Mouse (Mus musculus): ENCODE data around the gene Ccdc96. TPM values are rescaled to one million over a fixed set of nuclear protein-coding genes. Genes with fewer than 3 reads are reported as not detected.

The Ccdc96 gene
- 3.0 and 3.2 TPM in 2 replicates for polyA plus RNA-seq (2015; fragmentation: Nextera tagmentation; extraction: Ambion mirVana)

- ATAC-seq (replicated peaks) = peak; percentile 99
- peaks cover 39% of the 10 kb centered on the region for H3K4me1 ChIP-seq
- under 1% methylated on average over 87 of the region's 97 CpGs for whole genome bisulfite sequencing
Observed at GRCm38 (mm10) chr5:36484171-36484990, at the start of gene Ccdc96, which contains the start of gene Tada2b. TSS of gene Ccdc96 (plus strand) at chr5:36484588. TSS of gene Tada2b (minus strand) at chr5:36484285.

GRCm38 (mm10) chr5:36436858-36437257 lies 47.5 kb upstream of the Ccdc96 start:
- H3K27ac ChIP-seq (replicated peaks) = no peak overlapping the region
- H3K27me3 ChIP-seq = no peaks in the 10 kb centered on the region
- no peaks in the 10 kb centered on the region for H3K36me3 ChIP-seq
- H3K4me2 ChIP-seq (replicated peaks) = no peak overlapping the region
- WGBS = 85% methylated on average over 4 of the region's 4 CpGs
- peaks cover 11% of the 10 kb centered on the region for H3K4me1 ChIP-seq
- no peak for ATAC-seq (replicated peaks)
- H3K9ac ChIP-seq (replicated peaks) = no peak overlapping the region
- no peak overlapping the region for H3K4me3 ChIP-seq
- no peaks in the 10 kb centered on the region for H3K9me3 ChIP-seq

More at GRCm38 (mm10) chr5:36484171-36484990, at the start of gene Ccdc96, which contains the start of gene Tada2b:
- H3K9me3 ChIP-seq = no peaks in the 10 kb centered on the region
- H3K4me3 ChIP-seq = peak within 1 kb of the TSS; percentile 96
- H3K27me3 ChIP-seq = no peaks in the 10 kb centered on the region
- peak within 1 kb of the TSS; percentile 97 for H3K4me2 ChIP-seq (replicated peaks)
- peak within 1 kb of the TSS; percentile 78 for H3K27ac ChIP-seq (replicated peaks)
- peak within 1 kb of the TSS; percentile 96 for H3K9ac ChIP-seq (replicated peaks)
- no peaks in the 10 kb centered on the region for H3K36me3 ChIP-seq

GRCm38 (mm10) chr5:36440741-36441140 lies 43.6 kb upstream of the Ccdc96 start:
- Histone ChIP-seq H3K27me3 (no peaks in the 10 kb centered on the region), H3K27ac (replicated peaks) (no peak overlapping the region), H3K4me2 (replicated peaks) (no peak overlapping the region), H3K9ac (replicated peaks) (no peak overlapping the region), H3K4me1 (peaks cover 12% of the 10 kb centered on the region), H3K4me3 (no peak overlapping the region), H3K9me3 (no peaks in the 10 kb centered on the region), H3K36me3 (no peaks in the 10 kb centered on the region)
- 57% methylated on average over 3 of the region's 3 CpGs for WGBS
- ATAC-seq (replicated peaks) = no peak

GRCm38 (mm10) chr5:36444611-36445010 lies 39.8 kb upstream of the Ccdc96 start:
- Histone ChIP-seq H3K4me2 (replicated peaks) (no peak overlapping the region), H3K9ac (replicated peaks) (no peak overlapping the region), H3K36me3 (no peaks in the 10 kb centered on the region), H3K4me1 (peaks cover 12% of the 10 kb centered on the region), H3K4me3 (no peak overlapping the region), H3K9me3 (no peaks in the 10 kb centered on the region), H3K27me3 (no peaks in the 10 kb centered on the region), H3K27ac (replicated peaks) (peak overlapping the region; percentile 31; the same call in 1 of the 2 replicates)
- WGBS = 62% methylated on average over 4 of the region's 4 CpGs
- no peak for ATAC-seq (replicated peaks)

- Histone ChIP-seq H3K4me3 (no peak overlapping the region), H3K9me3 (no peaks in the 10 kb centered on the region), H3K27ac (replicated peaks) (peak overlapping the region; percentile 31; the same call in 1 of the 2 replicates), H3K4me2 (replicated peaks) (no peak overlapping the region), H3K4me1 (peaks cover 12% of the 10 kb centered on the region), H3K27me3 (no peaks in the 10 kb centered on the region), H3K9ac (replicated peaks) (no peak overlapping the region), H3K36me3 (no peaks in the 10 kb centered on the region)
- no peak for ATAC-seq (replicated peaks)
- WGBS = 29% methylated on average over 8 of the region's 8 CpGs
Observed at GRCm38 (mm10) chr5:36445028-36445427, 39.4 kb upstream of the Ccdc96 start.

GRCm38 (mm10) chr5:36446166-36446890 lies 38.1 kb upstream of the Ccdc96 start:
- no peaks in the 10 kb centered on the region for H3K36me3 ChIP-seq
- no peak overlapping the region for H3K9ac ChIP-seq (replicated peaks)
- H3K27ac ChIP-seq (replicated peaks) = no peak overlapping the region
- no peak overlapping the region for H3K4me3 ChIP-seq
- WGBS = 42% methylated on average over 9 of the region's 9 CpGs
- H3K9me3 ChIP-seq = no peaks in the 10 kb centered on the region
- H3K4me1 ChIP-seq = peaks cover 12% of the 10 kb centered on the region
- no peak overlapping the region for H3K4me2 ChIP-seq (replicated peaks)
- ATAC-seq (replicated peaks) = no peak
- H3K27me3 ChIP-seq = no peaks in the 10 kb centered on the region

- 93% methylated on average over 12 of the region's 12 CpGs for WGBS
Observed at GRCm38 (mm10) chr5:36447872-36448271, 36.5 kb upstream of the Ccdc96 start.

GRCm38 (mm10) chr5:36449710-36450358 lies 34.6 kb upstream of the Ccdc96 start:
- Histone ChIP-seq H3K4me1 (peaks cover 9% of the 10 kb centered on the region), H3K9me3 (no peaks in the 10 kb centered on the region)

More at GRCm38 (mm10) chr5:36447872-36448271, 36.5 kb upstream of the Ccdc96 start:
- Histone ChIP-seq H3K27ac (replicated peaks) (no peak overlapping the region), H3K9ac (replicated peaks) (no peak overlapping the region), H3K36me3 (no peaks in the 10 kb centered on the region), H3K4me3 (no peak overlapping the region), H3K27me3 (no peaks in the 10 kb centered on the region), H3K9me3 (no peaks in the 10 kb centered on the region), H3K4me2 (replicated peaks) (no peak overlapping the region), H3K4me1 (peaks cover 12% of the 10 kb centered on the region)
- ATAC-seq (replicated peaks) = no peak

GRCm38 (mm10) chr5:36451119-36451518 lies 33.3 kb upstream of the Ccdc96 start:
- Histone ChIP-seq H3K27me3 (no peaks in the 10 kb centered on the region), H3K4me1 (no peaks in the 10 kb centered on the region), H3K9me3 (no peaks in the 10 kb centered on the region), H3K9ac (replicated peaks) (no peak overlapping the region), H3K36me3 (no peaks in the 10 kb centered on the region), H3K4me3 (no peak overlapping the region), H3K27ac (replicated peaks) (no peak overlapping the region), H3K4me2 (replicated peaks) (no peak overlapping the region)
- no peak for ATAC-seq (replicated peaks)
- 19% methylated on average over 10 of the region's 10 CpGs for WGBS

More at GRCm38 (mm10) chr5:36449710-36450358, 34.6 kb upstream of the Ccdc96 start:
- no peaks in the 10 kb centered on the region for H3K36me3 ChIP-seq
- H3K4me3 ChIP-seq = no peak overlapping the region
- no peak for ATAC-seq (replicated peaks)
- H3K4me2 ChIP-seq (replicated peaks) = no peak overlapping the region
- H3K9ac ChIP-seq (replicated peaks) = no peak overlapping the region
- no peaks in the 10 kb centered on the region for H3K27me3 ChIP-seq
- no peak overlapping the region for H3K27ac ChIP-seq (replicated peaks)
- 80% methylated on average over 6 of the region's 6 CpGs for WGBS

GRCm38 (mm10) chr5:36451872-36452389 lies 32.5 kb upstream of the Ccdc96 start:
- Histone ChIP-seq H3K9me3 (no peaks in the 10 kb centered on the region), H3K27me3 (no peaks in the 10 kb centered on the region), H3K9ac (replicated peaks) (no peak overlapping the region), H3K4me2 (replicated peaks) (no peak overlapping the region), H3K4me3 (no peak overlapping the region), H3K36me3 (no peaks in the 10 kb centered on the region), H3K27ac (replicated peaks) (no peak overlapping the region), H3K4me1 (no peaks in the 10 kb centered on the region)
- WGBS = 54% methylated on average over 10 of the region's 10 CpGs
- no peak for ATAC-seq (replicated peaks)

GRCm38 (mm10) chr5:36452821-36453220 lies 31.6 kb upstream of the Ccdc96 start:
- no peak for ATAC-seq (replicated peaks)
- H3K9me3 ChIP-seq = no peaks in the 10 kb centered on the region
- no peaks in the 10 kb centered on the region for H3K4me1 ChIP-seq
- no peak overlapping the region for H3K27ac ChIP-seq (replicated peaks)
- H3K4me3 ChIP-seq = no peak overlapping the region
- H3K36me3 ChIP-seq = no peaks in the 10 kb centered on the region
- H3K9ac ChIP-seq (replicated peaks) = no peak overlapping the region
- H3K4me2 ChIP-seq (replicated peaks) = no peak overlapping the region
- 84% methylated on average over 6 of the region's 6 CpGs for WGBS
- H3K27me3 ChIP-seq = no peaks in the 10 kb centered on the region

Measured in forebrain, embryonic 15.5 days (tissue).